Mouse (Mus musculus) kidney, postnatal 0 days (tissue): ENCODE measurements around the gene Apc2. TPM values are rescaled to one million over a fixed set of nuclear protein-coding genes. Genes with fewer than 3 reads are reported as not detected.

Experiments used
- ATAC-seq: fragments of 200-750 bp; cut with Nextera tagmentation; replicated peaks from 2 replicates; pipeline ENCODE4 v1.8.0; 2017; ENCODE audit warnings: low read depth, moderate number of reproducible peaks, moderate TSS enrichment, moderate library complexity; ENCODE audit not compliant: low FRiP score
- DNase-seq: peaks from one replicate; pipeline ENCODE4 v3.0.0-alpha.2; 2016; ENCODE audit warnings: low spot score
- H3K27ac ChIP-seq: fragments of 300-500 bp; sonication (generic); 2 replicates; pipeline ENCODE4 v1.5.1; 2014; ENCODE audit warnings: mild to moderate bottlenecking
- H3K27me3 ChIP-seq: fragments of 300-500 bp; sonication (generic); 2 replicates; pipeline ENCODE4 v1.6.1; 2014; ENCODE audit warnings: low read length, mixed read lengths; ENCODE audit not compliant: insufficient read depth
- H3K36me3 ChIP-seq: fragments of 300-500 bp; sonication (generic); 2 replicates; pipeline ENCODE4 v1.6.1; 2014; ENCODE audit warnings: low read length, mixed read lengths; ENCODE audit not compliant: insufficient read depth
- H3K4me1 ChIP-seq: fragments of 300-500 bp; sonication (generic); replicated peaks from 2 replicates; pipeline ENCODE4 v1.6.1; 2014; ENCODE audit warnings: antibody characterized with exemption, low read length, mixed read lengths; ENCODE audit not compliant: insufficient read depth
- H3K4me2 ChIP-seq: fragments of 300-500 bp; sonication (generic); 2 replicates; pipeline ENCODE4 v1.6.1; 2014; ENCODE audit warnings: mild to moderate bottlenecking, low read length, moderate library complexity, mixed read lengths
- H3K4me3 ChIP-seq: fragments of 300-500 bp; sonication (generic); replicated peaks from 2 replicates; pipeline ENCODE4 v1.5.1; 2014; ENCODE audit warnings: low read depth, low read length
- H3K9ac ChIP-seq: fragments of 300-500 bp; sonication (generic); 2 replicates; pipeline ENCODE4 v1.6.1; 2014; ENCODE audit warnings: low read depth, low read length
- H3K9me3 ChIP-seq: fragments of 300-500 bp; sonication (generic); replicated peaks from 2 replicates; pipeline ENCODE4 v1.6.1; 2016; ENCODE audit warnings: low read length, inconsistent platforms, mixed read lengths
- CTCF ChIP-seq: IDR thresholded peaks from 2 replicates; pipeline ENCODE4 v1.5.1; 2016; ENCODE audit warnings: antibody characterized with exemption, low read depth, mild to moderate bottlenecking, moderate library complexity
- WGBS: fragments of 180-500 bp; shearing (Covaris S2); extraction: QIAGEN DNeasy Blood & Tissue Kit; methylation state at CpG from one replicate; pipeline ENCODE4 v1.1.7; 2014; 5-methylcytosine and 5-hydroxymethylcytosine counted together
- polyA plus RNA-seq: library from polyadenylated mRNA; unstranded; fragments of >200 nt; fragmentation: Nextera tagmentation; extraction: Ambion mirVana; gene quantifications from 2 replicates; pipeline ENCODE4 v1.2.1, GENCODE M21; 2015

Gene Apc2
- polyA plus RNA-seq, 1 experiment from 2014 or later: 0.86 TPM

- Histone ChIP-seq H3K27me3 (no peaks in the 10 kb centered on the region), H3K27ac (no peak within 1 kb of the TSS), H3K9me3 (no peaks in the 10 kb centered on the region), H3K9ac (peak within 1 kb of the TSS; percentile 46; the same call in 1 of the 2 replicates), H3K36me3 (no peaks in the 10 kb centered on the region), H3K4me2 (peak within 1 kb of the TSS; percentile 81), H3K4me3 (peak within 1 kb of the TSS; percentile 32), H3K4me1 (peaks cover 12% of the 10 kb centered on the region)
- peak; percentile 100 for DNase-seq
- no peak for TF ChIP-seq CTCF
- WGBS: 2% methylated on average over 36 of the region's 36 CpGs
- ATAC-seq: peak; percentile 96
Measured at GRCm38 (mm10) chr10:80329273-80330081, 33.7 kb downstream of the Apc2 start, which contains the start of the genes Pcsk4 and Reep6. Pcsk4 (minus strand) TSS chr10:80329498. Reep6 (plus strand) TSS chr10:80329953.

DNA sequence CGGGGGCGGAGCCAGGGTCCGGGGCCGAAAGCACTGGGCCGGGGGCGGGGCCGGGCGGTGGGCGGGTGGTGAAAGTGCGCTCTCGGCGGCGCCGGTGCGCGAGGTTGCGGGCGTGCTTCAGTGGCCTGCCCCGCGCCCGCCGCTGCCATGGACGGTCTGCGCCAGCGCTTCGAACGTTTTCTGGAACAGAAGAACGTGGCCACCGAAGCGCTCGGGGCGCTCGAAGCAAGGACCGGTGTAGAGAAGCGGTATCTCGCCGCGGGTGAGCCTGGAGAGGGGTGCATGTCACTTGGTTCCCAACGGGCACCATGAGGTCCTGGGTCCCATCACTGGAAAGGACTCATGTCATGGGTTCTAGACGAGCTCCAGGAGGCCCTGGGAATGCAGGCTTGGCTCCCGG, 34.3 kb downstream of the Apc2 start:
- Histone ChIP-seq H3K9ac (peak overlapping the region; percentile 46; the same call in 1 of the 2 replicates), H3K27ac (no peak overlapping the region), H3K4me3 (peak overlapping the region; percentile 32), H3K9me3 (no peaks in the 10 kb centered on the region), H3K4me1 (peaks cover 12% of the 10 kb centered on the region), H3K36me3 (no peaks in the 10 kb centered on the region), H3K27me3 (no peaks in the 10 kb centered on the region), H3K4me2 (peak overlapping the region; percentile 81)
- no peak for ATAC-seq
- 1% methylated on average over 41 of the region's 41 CpGs for whole genome bisulfite sequencing
- DNase-seq: no peak
- no peak for TF ChIP-seq CTCF

GRCm38 (mm10) chr10:80330888-80331287, 35.1 kb downstream of the Apc2 start:
- Histone ChIP-seq H3K4me1 (peaks cover 12% of the 10 kb centered on the region), H3K27me3 (no peaks in the 10 kb centered on the region), H3K9ac (no peak overlapping the region), H3K36me3 (0 out of 2 replicates have a peak, but pooled peaks cover under 1% of the 10 kb centered on the region), H3K27ac (no peak overlapping the region), H3K4me2 (no peak overlapping the region), H3K4me3 (no peak overlapping the region), H3K9me3 (no peaks in the 10 kb centered on the region)
- 59% methylated on average over 2 of the region's 2 CpGs for WGBS
- TF ChIP-seq CTCF: no peak
- no peak for ATAC-seq
- no peak for DNase-seq

DNA sequence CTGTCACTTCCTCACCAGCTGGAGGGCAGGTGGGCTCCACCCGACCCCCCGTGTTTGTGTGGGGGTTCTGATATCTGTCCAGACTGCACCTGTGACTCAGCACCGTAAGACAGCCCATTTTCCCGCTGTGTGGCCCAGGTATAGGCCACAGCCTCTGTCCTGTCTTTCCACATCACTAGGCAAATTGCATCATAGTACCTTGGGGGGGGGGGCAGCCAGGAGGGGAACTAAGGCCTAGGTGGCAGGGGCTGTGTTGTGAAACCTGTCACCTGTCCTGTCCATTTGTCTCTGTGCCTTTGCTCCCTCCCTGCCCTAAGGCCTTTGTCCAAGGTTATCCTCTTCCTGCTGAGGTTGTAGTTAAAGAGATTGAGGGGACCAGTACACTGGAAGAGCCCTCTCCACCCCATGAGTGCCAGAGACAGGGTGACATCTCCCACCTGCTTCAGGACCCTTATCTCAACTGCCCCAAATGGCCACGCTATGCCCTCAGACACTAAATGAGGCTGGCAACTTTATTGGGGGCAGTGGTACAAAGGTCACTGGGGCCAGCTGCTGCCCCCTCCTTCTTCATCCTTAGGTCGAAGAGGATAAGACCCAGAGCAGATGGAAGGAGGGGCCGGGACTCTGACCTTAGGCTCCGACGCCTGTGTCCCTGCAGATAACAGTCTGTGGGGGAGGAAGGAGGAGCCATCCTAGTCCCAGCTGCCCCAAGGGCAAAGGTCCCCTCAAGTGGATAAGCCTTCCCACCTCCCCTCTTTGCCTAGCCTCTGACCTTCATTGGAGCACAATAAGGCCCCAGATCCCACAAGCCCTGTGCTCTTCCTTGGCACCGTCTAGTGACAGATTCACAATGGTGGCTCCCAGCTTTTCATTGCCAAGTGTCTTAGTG, 36.1 kb downstream of the Apc2 start:
- ATAC-seq (no peak), DNase-seq (no peak)
- Histone ChIP-seq H3K4me2 (no peak overlapping the region), H3K9ac (no peak overlapping the region), H3K9me3 (no peaks in the 10 kb centered on the region), H3K4me1 (peaks cover 12% of the 10 kb centered on the region), H3K27ac (no peak overlapping the region), H3K27me3 (no peaks in the 10 kb centered on the region), H3K36me3 (0 out of 2 replicates have a peak, but pooled peaks cover 2% of the 10 kb centered on the region), H3K4me3 (no peak overlapping the region)
- TF ChIP-seq CTCF: no peak
- WGBS: 53% methylated on average over 10 of the region's 10 CpGs

DNA sequence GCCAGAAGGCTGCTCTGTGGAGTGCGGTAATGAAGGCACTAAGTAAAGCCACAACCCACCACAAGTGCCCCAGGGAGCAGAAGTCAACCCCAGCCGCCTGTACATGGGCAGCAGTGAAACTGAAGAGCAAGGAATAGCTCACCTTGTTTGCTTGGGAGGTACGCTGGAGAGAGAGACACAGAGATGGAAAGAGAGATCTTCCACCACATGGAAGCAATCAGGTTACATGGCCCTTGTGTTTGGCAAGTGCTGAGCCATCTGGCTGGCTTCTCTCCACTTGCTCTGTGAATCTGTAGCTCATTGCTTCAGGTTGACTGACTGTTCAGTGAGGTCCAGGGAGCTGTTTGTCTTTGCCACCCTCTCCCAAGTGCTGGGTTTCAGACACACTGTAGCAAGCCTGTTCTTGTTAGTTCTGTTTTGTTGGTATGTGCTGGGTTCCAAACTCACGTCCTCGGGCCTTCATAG, 36.8 kb downstream of the Apc2 start:
- H3K4me2 ChIP-seq: no peak overlapping the region
- H3K9me3 ChIP-seq: no peaks in the 10 kb centered on the region
- ATAC-seq (no peak), DNase-seq (no peak)
- H3K4me3 ChIP-seq: no peak overlapping the region
- H3K27ac ChIP-seq: no peak overlapping the region
- H3K4me1 ChIP-seq: peaks cover 12% of the 10 kb centered on the region
- no peak for TF ChIP-seq CTCF
- H3K9ac ChIP-seq: no peak overlapping the region
- 88% methylated on average over 5 of the region's 5 CpGs for WGBS
- H3K36me3 ChIP-seq: 0 out of 2 replicates have a peak, but pooled peaks cover 2% of the 10 kb centered on the region
- no peaks in the 10 kb centered on the region for H3K27me3 ChIP-seq

- peaks cover 16% of the 10 kb centered on the region for H3K27me3 ChIP-seq
- no peaks in the 10 kb centered on the region for H3K9me3 ChIP-seq
- ATAC-seq: no peak
- 0 out of 2 replicates have a peak, but pooled peaks cover 2% of the 10 kb centered on the region for H3K36me3 ChIP-seq
- no peak overlapping the region for H3K4me2 ChIP-seq
- H3K4me3 ChIP-seq: no peak overlapping the region
- no peak for TF ChIP-seq CTCF
- no peak overlapping the region for H3K9ac ChIP-seq
- DNase-seq: no peak
- 89% methylated on average over 12 of the region's 12 CpGs for WGBS
- 0 out of 2 replicates have a peak, but pooled peaks cover under 1% of the 10 kb centered on the region for H3K4me1 ChIP-seq
- no peak overlapping the region for H3K27ac ChIP-seq
Measured at GRCm38 (mm10) chr10:80336263-80336662, 40.5 kb downstream of the Apc2 start.
